Mouse (Mus musculus) liver, postnatal 0 days (tissue): ENCODE data around the gene Ssh2. TPM values are rescaled to one million over a fixed set of nuclear protein-coding genes. Genes with fewer than 3 reads are reported as not detected.

ENCODE experiments used
- ATAC-seq: fragments of 200-750 bp; cut with Nextera tagmentation; 2 replicates; pipeline ENCODE4 v1.8.0; 2017; ENCODE audit warnings: mild to moderate bottlenecking, moderate library complexity
- DNase-seq: peaks from one replicate; pipeline ENCODE4 v3.0.0-alpha.2; 2016
- H3K27ac ChIP-seq: fragments of 300-500 bp; sonication (generic); 2 replicates; pipeline ENCODE4 v1.5.1; 2014; ENCODE audit warnings: antibody characterized with exemption, moderate library complexity, mild to moderate bottlenecking, low read depth
- H3K27me3 ChIP-seq: fragments of 300-500 bp; sonication (generic); 2 replicates; pipeline ENCODE4 v1.6.1; 2014; ENCODE audit warnings: low read length, control low read depth, mixed read lengths; ENCODE audit not compliant: insufficient read depth
- H3K36me3 ChIP-seq: fragments of 300-500 bp; sonication (generic); replicated peaks from 2 replicates; pipeline ENCODE4 v1.6.1; 2014; ENCODE audit warnings: mild to moderate bottlenecking, control low read depth, low read length, moderate library complexity, mixed read lengths; ENCODE audit not compliant: insufficient read depth
- H3K4me1 ChIP-seq: fragments of 300-500 bp; sonication (generic); 2 replicates; pipeline ENCODE4 v1.6.1; 2014; ENCODE audit warnings: antibody characterized with exemption, mild to moderate bottlenecking, control low read depth; ENCODE audit not compliant: insufficient read depth
- H3K4me2 ChIP-seq: fragments of 300-500 bp; sonication (generic); 2 replicates; pipeline ENCODE4 v1.6.1; 2014; ENCODE audit warnings: low read depth, mild to moderate bottlenecking, low read length, moderate library complexity, mixed read lengths
- H3K4me3 ChIP-seq: fragments of 300-500 bp; sonication (generic); 2 replicates; pipeline ENCODE4 v1.5.1; 2014; ENCODE audit warnings: low read depth, low read length
- H3K9ac ChIP-seq: fragments of 300-500 bp; sonication (generic); replicated peaks from 2 replicates; pipeline ENCODE4 v1.6.1; 2014; ENCODE audit warnings: mild to moderate bottlenecking, moderate library complexity
- H3K9me3 ChIP-seq: fragments of 300-500 bp; sonication (generic); 2 replicates; pipeline ENCODE4 v1.6.1; 2016; ENCODE audit warnings: mild to moderate bottlenecking, control low read depth, low read length, mixed read lengths
- CTCF ChIP-seq: sonication (generic); IDR thresholded peaks from 2 replicates; pipeline ENCODE4 v1.5.1; 2016; ENCODE audit warnings: antibody characterized with exemption, low read depth
- EP300 ChIP-seq: IDR thresholded peaks from 2 replicates; pipeline ENCODE4 v1.6.1; 2016; ENCODE audit warnings: antibody characterized with exemption, low read depth, mild to moderate bottlenecking
- WGBS: fragments of 180-500 bp; shearing (Covaris S2); extraction: QIAGEN DNeasy Blood & Tissue Kit; methylation state at CpG from one replicate; pipeline ENCODE4 v1.1.7; 2014; ENCODE audit not compliant: insufficient replicate concordance; 5-methylcytosine and 5-hydroxymethylcytosine counted together
- polyA plus RNA-seq: library from polyadenylated mRNA; unstranded; fragments of >200 nt; fragmentation: Nextera tagmentation; extraction: Ambion mirVana; gene quantifications from 2 replicates; pipeline ENCODE4 v1.2.1, GENCODE M21; 2015

Gene Ssh2
- polyA plus RNA-seq, 1 experiment from 2014 or later = 4.4 TPM

DNA sequence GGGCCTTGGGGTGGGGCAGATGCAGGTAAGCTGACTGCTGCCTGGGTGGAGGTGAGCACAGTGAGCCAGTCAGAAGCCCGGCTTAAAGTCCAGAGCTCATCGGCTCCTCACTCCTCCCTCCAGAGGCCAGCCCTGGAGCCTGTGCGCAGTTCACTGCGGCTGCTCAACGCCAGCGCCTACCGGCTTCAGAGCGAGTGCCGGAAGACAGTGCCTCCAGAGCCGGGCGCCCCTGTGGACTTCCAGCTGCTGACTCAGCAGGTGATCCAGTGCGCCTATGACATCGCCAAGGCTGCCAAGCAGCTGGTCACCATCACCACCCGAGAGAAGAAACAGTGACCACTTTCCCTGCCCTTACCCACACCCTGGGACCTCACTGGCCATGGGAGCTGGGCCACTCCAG is 290.2 kb downstream of the Ssh2 start:
- 77% methylated on average over 14 of the region's 14 CpGs for WGBS
- H3K9me3 ChIP-seq = no peaks in the 10 kb centered on the region
- H3K4me2 ChIP-seq = no peak overlapping the region
- TF ChIP-seq CTCF (no peak), EP300 (no peak)
- H3K4me3 ChIP-seq = no peak overlapping the region
- ATAC-seq (no peak), DNase-seq (peak; percentile 15)
- peaks cover 40% of the 10 kb centered on the region for H3K36me3 ChIP-seq
- H3K27ac ChIP-seq = no peak overlapping the region
- peaks cover 5% of the 10 kb centered on the region for H3K4me1 ChIP-seq
- H3K27me3 ChIP-seq = no peaks in the 10 kb centered on the region
- no peak overlapping the region for H3K9ac ChIP-seq

DNA sequence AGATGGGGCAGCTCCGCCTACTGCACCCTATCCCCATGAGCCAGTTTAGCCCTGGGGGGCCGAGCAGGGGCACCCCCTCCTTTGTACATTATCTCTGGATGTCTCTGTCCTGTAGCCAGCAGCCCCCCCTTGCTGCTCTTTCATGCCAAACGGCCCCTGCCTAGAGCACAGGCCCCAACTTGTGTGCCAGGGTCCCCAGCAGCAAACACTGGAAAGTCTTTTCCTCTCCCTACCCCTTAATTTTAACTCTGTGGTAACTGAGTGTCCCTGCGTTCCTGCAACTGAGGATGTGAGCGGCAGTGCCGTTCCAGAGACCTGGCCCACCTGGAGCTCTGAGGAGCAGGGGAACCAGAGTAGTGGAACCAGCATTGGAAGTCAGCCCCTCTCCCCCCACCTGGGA is 290.9 kb downstream of the Ssh2 start:
- Histone ChIP-seq H3K4me3 (no peak overlapping the region), H3K27ac (no peak overlapping the region), H3K9me3 (no peaks in the 10 kb centered on the region), H3K4me1 (peaks cover 5% of the 10 kb centered on the region), H3K36me3 (peaks cover 40% of the 10 kb centered on the region), H3K9ac (no peak overlapping the region), H3K27me3 (no peaks in the 10 kb centered on the region), H3K4me2 (no peak overlapping the region)
- DNase-seq (no peak), ATAC-seq (no peak)
- WGBS = 75% methylated on average over 6 of the region's 6 CpGs
- TF ChIP-seq EP300 = no peak
- TF ChIP-seq CTCF = no peak

- DNase-seq (no peak), ATAC-seq (no peak)
- Histone ChIP-seq H3K27me3 (no peaks in the 10 kb centered on the region), H3K4me1 (peaks cover 9% of the 10 kb centered on the region), H3K9ac (no peak overlapping the region), H3K4me2 (no peak overlapping the region), H3K4me3 (no peak overlapping the region), H3K36me3 (peaks cover 37% of the 10 kb centered on the region), H3K27ac (no peak overlapping the region), H3K9me3 (no peaks in the 10 kb centered on the region)
- 67% methylated on average over 4 of the region's 4 CpGs for WGBS
- TF ChIP-seq CTCF (no peak), EP300 (no peak)
These were observed 291.3 kb downstream of the Ssh2 start for GRCm38 (mm10) chr11:77507426-77507825.

- TF ChIP-seq EP300 (no peak), CTCF (peak; percentile 95)
- Histone ChIP-seq H3K9me3 (no peaks in the 10 kb centered on the region), H3K27ac (no peak overlapping the region), H3K4me1 (peaks cover 13% of the 10 kb centered on the region), H3K4me2 (peak overlapping the region; percentile 72), H3K27me3 (no peaks in the 10 kb centered on the region), H3K36me3 (peaks cover 30% of the 10 kb centered on the region), H3K9ac (peak overlapping the region; percentile 28; the same call in 1 of the 2 replicates), H3K4me3 (peak overlapping the region; percentile 24)
- DNase-seq = peak; percentile 89
- 20% methylated on average over 49 of the region's 49 CpGs for WGBS
- ATAC-seq = peak; percentile 73
These were observed 292.3 kb downstream of the Ssh2 start for GRCm38 (mm10) chr11:77508068-77509021.

Other genes starting within 250 kb of the Ssh2 start
- 1.3 and 2.0 TPM in 2 replicates for gene Slc6a4, start 217.7 kb upstream of the Ssh2 start, polyA plus RNA-seq
- 33.9 and 34.3 TPM in 2 replicates for gene Nsrp1, start 137.9 kb upstream of the Ssh2 start, polyA plus RNA-seq
- 0.07 and 0.16 TPM in 2 replicates for gene Efcab5, start 27.3 kb upstream of the Ssh2 start, polyA plus RNA-seq
- gene Coro6, start 246.1 kb downstream of the Ssh2 start, polyA plus RNA-seq = 0.05 and 0.38 TPM in 2 replicates